Mouse (Mus musculus) MEL (cell line): Measurements from ENCODE around the gene Sbno2. TPM values are rescaled to one million over a fixed set of nuclear protein-coding genes. Genes with fewer than 3 reads are reported as not detected.

Source experiments
- DNase-seq: peaks from one replicate; pipeline ENCODE4 v3.0.0; 2011; ENCODE audit warnings: low read depth, low spot score
- H3K27ac ChIP-seq: 2 replicates; pipeline ENCODE4 v1.5.1; 2012; ENCODE audit warnings: low read depth, mild to moderate bottlenecking, control low read depth, low read length, moderate library complexity; ENCODE audit not compliant: control insufficient read depth
- H3K27me3 ChIP-seq, 2 experiments: fragments of 150-350 bp in 1 of 2; sonication (generic) in 1 of 2; 2 replicates each; pipeline ENCODE4 v1.6.1; 2012; ENCODE audit warnings: low read length in 2 of 2, mild to moderate bottlenecking in 2 of 2, improper control_type of control experiment in 1 of 2, moderate library complexity in 1 of 2; ENCODE audit not compliant: insufficient read depth in 2 of 2, control insufficient read depth in 1 of 2
- H3K36me3 ChIP-seq, 2 experiments: 2 replicates each; pipeline ENCODE4 v1.6.1; 2012 to 2014; ENCODE audit warnings: low read length in 2 of 2, improper control_type of control experiment in 1 of 2, inconsistent platforms in 1 of 2, mild to moderate bottlenecking in 1 of 2; ENCODE audit not compliant: insufficient read depth in 2 of 2, control insufficient read depth in 1 of 2
- H3K4me1 ChIP-seq, 2 experiments: fragments of 150-350 bp in 1 of 2; sonication (generic) in 1 of 2; 2 replicates each; pipeline ENCODE4 v1.6.1; 2012; ENCODE audit warnings: low read length in 2 of 2, improper control_type of control experiment in 1 of 2, mild to moderate bottlenecking in 1 of 2; ENCODE audit not compliant: insufficient read depth in 2 of 2, control insufficient read depth in 1 of 2
- H3K4me3 ChIP-seq, 2 experiments: fragments of 150-350 bp in 1 of 2; sonication (generic) in 1 of 2; 2 replicates each; pipeline ENCODE4 v1.5.1; 2012; ENCODE audit warnings: low read depth in 2 of 2, low read length in 2 of 2, mild to moderate bottlenecking in 2 of 2, moderate library complexity in 2 of 2, control low read depth in 1 of 2, improper control_type of control experiment in 1 of 2; ENCODE audit not compliant: control insufficient read depth in 1 of 2, insufficient read depth in 1 of 2
- H3K79me2 ChIP-seq: 2 replicates; pipeline ENCODE4 v1.6.1; 2012; ENCODE audit warnings: mild to moderate bottlenecking, low read length, moderate library complexity; ENCODE audit not compliant: control insufficient read depth, poor library complexity, insufficient read depth
- H3K9ac ChIP-seq: 2 replicates; pipeline ENCODE4 v1.6.1; 2012; ENCODE audit warnings: low read depth, mild to moderate bottlenecking, control low read depth, low read length, moderate library complexity; ENCODE audit not compliant: control insufficient read depth, poor library complexity, severe bottlenecking
- H3K9me3 ChIP-seq: fragments of 150-350 bp; sonication (generic); replicated peaks from 2 replicates; pipeline ENCODE4 v1.6.1; 2012; ENCODE audit warnings: mild to moderate bottlenecking, low read length, improper control_type of control experiment, moderate library complexity; ENCODE audit not compliant: insufficient read depth
- BHLHE40 ChIP-seq: IDR thresholded peaks from 2 replicates; pipeline ENCODE4 v1.6.1; 2012; ENCODE audit warnings: low read depth, mild to moderate bottlenecking, inconsistent platforms, low read length, improper control_type of control experiment, borderline replicate concordance
- CHD1 ChIP-seq: IDR thresholded peaks from 2 replicates; pipeline ENCODE4 v1.6.1; 2012; ENCODE audit warnings: low read depth, mild to moderate bottlenecking, inconsistent platforms, low read length, improper control_type of control experiment
- CTCF ChIP-seq, 3 experiments: IDR thresholded peaks in 2 of 3; conservative IDR thresholded peaks in 1 of 3; 2 replicates each; pipeline ENCODE4 v1.5.1; 2011 to 2012; ENCODE audit warnings: low read length in 3 of 3, low read depth in 2 of 3, mild to moderate bottlenecking in 2 of 3, improper control_type of control experiment in 1 of 3, inconsistent platforms in 1 of 3, mixed read lengths in 1 of 3, moderate library complexity in 1 of 3; ENCODE audit not compliant: control insufficient read depth in 1 of 3, insufficient read depth in 1 of 3, poor library complexity in 1 of 3, severe bottlenecking in 1 of 3
- E2F4 ChIP-seq: IDR thresholded peaks from 2 replicates; pipeline ENCODE4 v1.6.1; 2011; ENCODE audit warnings: low read depth, low read length, improper control_type of control experiment, borderline replicate concordance
- ETS1 ChIP-seq: IDR thresholded peaks from 2 replicates; pipeline ENCODE4 v1.6.1; 2012; ENCODE audit warnings: low read depth, mild to moderate bottlenecking, inconsistent platforms, low read length, improper control_type of control experiment, moderate library complexity
- GABPA ChIP-seq: IDR thresholded peaks from 2 replicates; pipeline ENCODE4 v1.6.1; 2012; ENCODE audit warnings: low read depth, mild to moderate bottlenecking, inconsistent platforms, low read length, improper control_type of control experiment, moderate library complexity
- KAT2A ChIP-seq: conservative IDR thresholded peaks from 2 replicates; pipeline ENCODE4 v1.6.1; 2012; ENCODE audit warnings: low read depth, low read length, improper control_type of control experiment, inconsistent platforms
- MAFK ChIP-seq: IDR thresholded peaks from 2 replicates; pipeline ENCODE4 v1.6.1; 2011; ENCODE audit warnings: low read depth, mild to moderate bottlenecking, low read length, improper control_type of control experiment, borderline replicate concordance
- MAX ChIP-seq: IDR thresholded peaks from 2 replicates; pipeline ENCODE4 v1.6.1; 2011; ENCODE audit warnings: low read length, improper control_type of control experiment
- MEF2A ChIP-seq: IDR thresholded peaks from 2 replicates; pipeline ENCODE4 v1.6.1; 2014; ENCODE audit warnings: low read depth, mild to moderate bottlenecking, inconsistent platforms, low read length, improper control_type of control experiment; ENCODE audit not compliant: poor library complexity, insufficient replicate concordance, severe bottlenecking; ENCODE audit errors: extremely low read depth
- MYB ChIP-seq: IDR thresholded peaks from 2 replicates; pipeline ENCODE4 v1.6.1; 2011; ENCODE audit warnings: mild to moderate bottlenecking, low read depth, low read length, improper control_type of control experiment
- NRF1 ChIP-seq: IDR thresholded peaks from 2 replicates; pipeline ENCODE4 v1.6.1; 2014; ENCODE audit warnings: low read depth, mild to moderate bottlenecking, inconsistent platforms, low read length, improper control_type of control experiment, moderate library complexity; ENCODE audit not compliant: poor library complexity, insufficient read depth, severe bottlenecking
- POLR2A ChIP-seq, 2 experiments: IDR thresholded peaks; 2 replicates each; pipeline ENCODE4 v1.6.1; 2011 to 2012; ENCODE audit warnings: low read length in 2 of 2, mild to moderate bottlenecking in 2 of 2, control low read depth in 1 of 2, improper control_type of control experiment in 1 of 2, low read depth in 1 of 2, moderate library complexity in 1 of 2; ENCODE audit not compliant: control insufficient read depth in 1 of 2, insufficient read depth in 1 of 2, poor library complexity in 1 of 2
- POLR2AphosphoS2 ChIP-seq: IDR thresholded peaks from 2 replicates; pipeline ENCODE4 v1.6.1; 2011; ENCODE audit warnings: low read length, improper control_type of control experiment
- POLR2AphosphoS5 ChIP-seq: IDR thresholded peaks from 2 replicates; pipeline ENCODE4 v1.6.1; 2012; ENCODE audit warnings: low read depth, borderline replicate concordance, mild to moderate bottlenecking, inconsistent platforms, low read length, moderate library complexity, mixed read lengths
- RAD21 ChIP-seq: IDR thresholded peaks from 2 replicates; pipeline ENCODE4 v1.6.1; 2011; ENCODE audit warnings: mild to moderate bottlenecking, low read depth, low read length, improper control_type of control experiment
- UBTF ChIP-seq: IDR thresholded peaks from 2 replicates; pipeline ENCODE4 v1.6.1; 2012; ENCODE audit warnings: low read depth, mild to moderate bottlenecking, inconsistent platforms, low read length, improper control_type of control experiment, moderate library complexity, borderline replicate concordance; ENCODE audit not compliant: insufficient read depth
- USF1 ChIP-seq: IDR thresholded peaks from 2 replicates; pipeline ENCODE4 v1.6.1; 2014; ENCODE audit warnings: low read depth, mild to moderate bottlenecking, inconsistent platforms, low read length, improper control_type of control experiment, moderate library complexity
- ZC3H11A ChIP-seq: IDR thresholded peaks from 2 replicates; pipeline ENCODE4 v1.6.1; 2012; ENCODE audit warnings: low read depth, mild to moderate bottlenecking, inconsistent platforms, low read length, improper control_type of control experiment
- ZKSCAN1 ChIP-seq: IDR thresholded peaks from 2 replicates; pipeline ENCODE4 v1.6.1; 2012; ENCODE audit warnings: low read depth, mild to moderate bottlenecking, inconsistent platforms, low read length, improper control_type of control experiment, moderate library complexity
- ZMIZ1 ChIP-seq: IDR thresholded peaks from 2 replicates; pipeline ENCODE4 v1.6.1; 2012; ENCODE audit warnings: low read depth, mild to moderate bottlenecking, inconsistent platforms, low read length, improper control_type of control experiment, moderate library complexity
- polyA plus RNA-seq, 2 experiments: library from polyadenylated mRNA; stranded (reverse) in 1 of 2; unstranded in 1 of 2; fragments of >175 nt in 1 of 2; fragments of >200 nt in 1 of 2; gene quantifications; 2 replicates each; pipeline versions ENCODE4 v1.2.1 to v1.2.4; 2012; ENCODE audit warnings: low replicate concordance in 2 of 2, low read depth in 1 of 2; ENCODE audit not compliant: insufficient read length in 2 of 2, insufficient read depth in 1 of 2, missing spikeins in 1 of 2
- total RNA-seq: library from RNA; depleted of rRNA; stranded (reverse); fragments of 300-350 nt; gene quantifications from 2 replicates; pipeline ENCODE4 v1.2.3, GENCODE M21; 2012

Gene Sbno2
- total and polyA plus RNA-seq, 3 experiments = 15.8 to 29.0 TPM; not detected in 1

- TF ChIP-seq ZMIZ1 (no peak), BHLHE40 (no peak), RAD21 (no peak)
- Histone ChIP-seq H3K9ac (no peak overlapping the region), H3K36me3 (no peaks in the 10 kb centered on the region; a peak in 1 of 4 replicates), H3K4me3 (no peak overlapping the region), H3K4me1 (no peaks in the 10 kb centered on the region), H3K27ac (no peak overlapping the region), H3K9me3 (no peaks in the 10 kb centered on the region), H3K27me3 (no peaks in the 10 kb centered on the region), H3K79me2 (no peaks in the 10 kb centered on the region; the same call in 1 of the 2 replicates)
- no peak for DNase-seq
Observed at GRCm38 (mm10) chr10:80089146-80089545, 16.2 kb downstream of the Sbno2 start.

DNA sequence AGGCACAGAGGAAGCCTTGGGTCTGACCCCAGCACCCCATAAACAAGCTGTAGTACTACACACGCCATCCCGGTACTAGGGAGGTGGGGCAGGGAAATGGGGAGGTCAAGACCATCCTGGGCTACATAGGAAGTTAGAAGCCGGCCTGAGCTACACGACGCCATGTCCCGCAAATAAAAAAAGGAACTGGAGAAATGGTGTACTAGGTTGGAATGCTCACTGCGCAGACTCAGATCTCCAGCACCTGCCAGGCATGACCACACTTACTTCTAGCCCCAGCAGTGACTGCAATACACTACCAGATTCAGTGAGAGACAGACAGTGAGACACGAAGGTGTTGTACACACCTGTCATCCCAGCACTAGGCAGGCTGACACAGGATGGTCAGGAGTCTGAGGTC, 17.9 kb downstream of the Sbno2 start:
- TF ChIP-seq BHLHE40 = no peak
- no peak for TF ChIP-seq CTCF (IDR thresholded peaks at IDR 0.05 in 2 of 3, conservative IDR thresholded peaks at IDR 0.05 in 1 of 3; ENCODE audit: control insufficient read depth in 1 of 3, insufficient read depth in 1 of 3, low read depth in 2 of 3, low read length in 3 of 3, poor library complexity in 1 of 3, severe bottlenecking in 1 of 3)
- no peak for TF ChIP-seq NRF1
- TF ChIP-seq MAX = no peak
- TF ChIP-seq ZC3H11A = no peak
- no peak for TF ChIP-seq ZKSCAN1
- TF ChIP-seq CHD1 = no peak
- no peak for TF ChIP-seq E2F4
- TF ChIP-seq GABPA = no peak
- TF ChIP-seq POLR2AphosphoS5 = no peak
- TF ChIP-seq USF1 = no peak
- TF ChIP-seq MAFK = no peak
- no peak for TF ChIP-seq RAD21
- TF ChIP-seq UBTF = no peak
- TF ChIP-seq ETS1 = no peak
- TF ChIP-seq POLR2A (IDR thresholded peaks at IDR 0.05; ENCODE audit: control insufficient read depth in 1 of 2, insufficient read depth in 1 of 2, low read depth in 1 of 2, low read length in 2 of 2, poor library complexity in 1 of 2) = no peak
- no peak for TF ChIP-seq MEF2A
- no peak for TF ChIP-seq POLR2AphosphoS2
- no peak for TF ChIP-seq KAT2A
- no peak for TF ChIP-seq MYB
- Histone ChIP-seq H3K4me3 (no peak overlapping the region), H3K9ac (no peak overlapping the region), H3K9me3 (no peaks in the 10 kb centered on the region), H3K36me3 (peaks cover 0 to 3% of the 10 kb centered on the region in 2 experiments; a peak in 1 of 4 replicates), H3K27me3 (no peaks in the 10 kb centered on the region), H3K79me2 (no peaks in the 10 kb centered on the region; the same call in 1 of the 2 replicates), H3K4me1 (no peaks in the 10 kb centered on the region), H3K27ac (no peak overlapping the region)
- no peak for DNase-seq
